Mouse (Mus musculus) brown adipose tissue, adult 24 weeks (tissue): Measurements from ENCODE around the gene Serpinb8. TPM values are rescaled to one million over a fixed set of nuclear protein-coding genes. Genes with fewer than 3 reads are reported as not detected.
A peak's percentile ranks its signal among the peaks of the same experiment; 100 is the strongest.

Experiments used
- H3K27ac ChIP-seq: fragments of 200-500 bp; replicated peaks from 2 replicates; pipeline ENCODE4 v1.5.1; 2012; ENCODE audit warnings: low read depth, mild to moderate bottlenecking, low read length
- H3K4me1 ChIP-seq: fragments of 200-500 bp; 2 replicates; pipeline ENCODE4 v1.6.1; 2012; ENCODE audit warnings: low read length, mixed read lengths; ENCODE audit not compliant: control insufficient read depth, insufficient read depth, insufficient read length
- H3K4me3 ChIP-seq: fragments of 200-500 bp; 2 replicates; pipeline ENCODE4 v1.5.1; 2012; ENCODE audit warnings: low read depth, mild to moderate bottlenecking, low read length, moderate library complexity; ENCODE audit not compliant: insufficient read depth
- polyA plus RNA-seq: library from polyadenylated mRNA; stranded (reverse); fragments of >200 nt; gene quantifications from 2 replicates; pipeline ENCODE4 v1.2.4, GENCODE M21; 2012; ENCODE audit not compliant: missing spikeins, insufficient read depth, insufficient read length

Serpinb8 gene
- polyA plus RNA-seq, result 2.3 and 2.7 TPM in 2 replicates

DNA sequence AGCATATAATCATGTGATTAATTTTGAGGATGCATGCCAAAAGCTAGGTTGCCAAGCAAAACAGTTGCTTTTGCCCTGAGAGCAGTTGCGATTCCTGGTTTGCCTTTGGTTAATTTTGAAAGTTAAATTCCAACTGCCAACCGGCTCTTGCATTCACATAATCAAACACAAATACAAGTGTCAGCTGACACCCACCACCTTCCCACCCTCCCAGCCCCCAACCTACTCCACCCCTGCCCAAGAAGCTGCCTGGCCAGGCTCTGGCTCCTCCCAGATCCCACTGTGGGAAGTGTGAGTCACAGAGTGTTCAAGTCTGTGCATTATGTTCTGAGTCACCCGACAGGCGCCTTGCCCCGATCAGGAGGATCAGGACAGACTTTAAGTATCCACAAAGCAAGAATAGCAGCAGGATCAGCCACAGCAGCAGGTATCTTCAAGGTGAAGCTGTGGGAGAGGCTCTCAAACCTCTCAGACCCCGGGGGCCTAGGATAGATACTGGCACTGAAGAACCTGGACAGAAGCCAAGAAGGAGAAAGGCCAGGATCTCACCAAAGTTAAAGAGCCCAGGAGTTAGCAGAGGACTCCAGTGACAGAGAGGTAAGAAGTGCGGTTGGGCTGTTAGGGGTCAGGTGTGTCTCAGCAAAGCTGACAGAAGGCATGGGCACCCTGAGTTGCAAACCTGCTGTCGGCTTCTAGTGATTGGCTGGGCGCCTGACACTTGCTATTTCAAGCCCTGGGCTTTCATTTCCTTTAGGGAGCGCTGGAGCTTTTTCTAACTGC, at the start of gene Serpinb8:
Gene Serpinb8, plus strand, starts transcription at position 316 of the 780 bp plus-strand sequence.
- H3K4me3 ChIP-seq, result peak within 1 kb of the TSS; percentile 62
- no peaks in the 10 kb centered on the region for H3K4me1 ChIP-seq
- peak within 1 kb of the TSS; percentile 75 for H3K27ac ChIP-seq

DNA sequence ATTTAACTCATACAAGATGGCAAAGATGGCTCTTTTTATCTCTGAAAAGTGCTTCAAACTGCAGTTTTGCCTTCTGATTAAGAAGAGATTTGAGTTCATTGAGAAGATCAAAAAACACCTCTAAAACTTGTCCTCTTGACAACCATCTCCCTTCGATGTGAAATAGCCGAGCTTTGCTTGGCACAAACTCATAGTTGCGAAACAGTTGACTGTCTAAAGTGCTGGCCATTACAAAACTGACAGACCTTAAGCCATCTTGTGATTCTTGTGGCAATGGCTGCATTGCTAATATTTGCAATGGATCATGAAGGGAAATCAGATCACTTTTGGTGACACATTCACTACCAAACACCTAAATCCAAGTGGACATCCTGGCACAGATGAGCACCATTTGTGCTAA, 30.3 kb upstream of the Serpinb8 start:
- no peak overlapping the region for H3K27ac ChIP-seq
- no peaks in the 10 kb centered on the region for H3K4me1 ChIP-seq
- H3K4me3 ChIP-seq, result no peak overlapping the region

- Histone ChIP-seq H3K4me1 (no peaks in the 10 kb centered on the region), H3K4me3 (no peak overlapping the region), H3K27ac (no peak overlapping the region)
Observed at GRCm38 (mm10) chr1:107562110-107562509, 27.7 kb upstream of the Serpinb8 start.

DNA sequence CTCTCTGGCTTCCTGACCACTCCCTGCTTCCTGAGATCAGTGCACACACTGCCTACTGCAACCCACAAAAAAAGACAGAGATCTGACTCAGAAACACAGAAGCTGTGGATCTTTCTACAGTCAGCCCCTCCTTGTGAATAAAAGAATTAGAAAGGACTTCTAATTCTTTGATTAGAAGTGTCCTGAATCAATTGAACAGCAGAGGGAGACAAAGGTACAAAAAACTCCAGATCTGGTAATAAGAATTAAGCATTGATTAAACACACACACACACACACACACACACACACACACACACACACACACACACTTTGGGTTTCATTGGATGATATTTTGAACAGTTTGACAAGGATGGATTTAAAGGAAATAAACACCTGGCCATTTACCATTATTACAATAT, 24.2 kb upstream of the Serpinb8 start:
- H3K27ac ChIP-seq, result no peak overlapping the region
- H3K4me1 ChIP-seq, result no peaks in the 10 kb centered on the region
- no peak overlapping the region for H3K4me3 ChIP-seq

DNA sequence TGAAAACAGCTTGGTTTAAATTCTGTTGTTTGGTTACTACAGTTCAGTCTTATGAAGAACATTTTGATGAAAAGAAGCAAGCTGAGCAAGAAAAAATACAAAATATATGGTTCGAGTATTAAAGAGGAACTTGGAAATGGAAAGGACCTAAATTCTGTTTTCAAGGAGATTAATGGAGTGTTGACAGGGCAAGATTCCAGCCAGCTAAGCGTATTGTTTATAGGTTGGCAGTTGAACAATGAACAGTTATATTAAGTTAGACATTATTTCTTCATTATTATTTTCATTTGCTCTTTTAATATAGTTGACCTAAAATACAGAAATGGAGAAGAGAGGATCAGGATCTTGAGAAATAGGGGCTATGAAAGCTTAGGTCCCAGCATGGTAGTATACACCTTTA, 13.7 kb upstream of the Serpinb8 start:
- no peak overlapping the region for H3K27ac ChIP-seq
- H3K4me3 ChIP-seq, result no peak overlapping the region
- H3K4me1 ChIP-seq, result no peaks in the 10 kb centered on the region

DNA sequence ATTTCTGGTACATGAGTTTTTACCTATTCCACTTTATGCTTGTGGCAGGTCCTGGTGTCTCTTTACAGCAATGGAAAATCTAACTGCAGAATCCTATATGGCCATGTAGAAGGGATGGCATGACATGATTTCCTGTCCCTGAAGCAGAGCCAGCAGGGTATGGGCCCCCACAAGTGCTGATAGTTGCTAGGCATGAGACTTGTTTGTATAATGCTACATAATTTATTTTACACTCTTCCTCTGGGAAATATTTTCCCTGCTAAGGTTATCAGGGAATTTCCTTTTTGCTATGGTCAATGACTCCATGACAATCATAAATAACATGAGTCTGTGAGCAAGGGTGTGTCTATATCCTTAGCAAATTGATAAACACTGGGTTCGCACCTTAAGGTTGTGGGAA, 12.3 kb upstream of the Serpinb8 start:
- Histone ChIP-seq H3K27ac (no peak overlapping the region), H3K4me1 (no peaks in the 10 kb centered on the region), H3K4me3 (no peak overlapping the region)

GRCm38 (mm10) chr1:107581220-107581619, 8.6 kb upstream of the Serpinb8 start:
- Histone ChIP-seq H3K27ac (no peak overlapping the region), H3K4me1 (no peaks in the 10 kb centered on the region), H3K4me3 (no peak overlapping the region)

GRCm38 (mm10) chr1:107582900-107583299, 6.9 kb upstream of the Serpinb8 start:
- Histone ChIP-seq H3K27ac (peak overlapping the region; percentile 31; the same call in 1 of the 2 replicates), H3K4me3 (no peak overlapping the region), H3K4me1 (no peaks in the 10 kb centered on the region)

DNA sequence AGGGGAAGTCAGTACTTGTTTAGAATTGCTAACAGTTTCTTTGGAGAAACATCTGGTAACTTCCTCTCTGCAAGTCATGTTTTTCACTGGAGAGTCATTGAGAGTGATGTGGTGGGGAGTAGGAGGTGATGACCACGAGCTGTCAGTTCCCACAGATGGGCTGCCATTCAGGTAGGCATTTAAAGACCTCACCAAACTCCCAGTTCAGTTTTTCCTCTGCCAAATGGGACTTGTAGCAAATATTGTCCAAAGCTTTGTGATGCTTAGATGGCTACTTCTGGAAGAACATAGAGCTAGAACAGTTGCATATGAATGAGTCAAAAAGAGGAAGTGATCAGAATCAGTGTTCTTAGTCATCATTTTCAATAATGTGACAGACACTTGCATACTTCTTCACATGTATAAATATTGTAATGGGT, 5.8 kb upstream of the Serpinb8 start:
- Histone ChIP-seq H3K4me3 (no peak overlapping the region), H3K4me1 (no peaks in the 10 kb centered on the region), H3K27ac (no peak overlapping the region; the same call in 1 of the 2 replicates)

DNA sequence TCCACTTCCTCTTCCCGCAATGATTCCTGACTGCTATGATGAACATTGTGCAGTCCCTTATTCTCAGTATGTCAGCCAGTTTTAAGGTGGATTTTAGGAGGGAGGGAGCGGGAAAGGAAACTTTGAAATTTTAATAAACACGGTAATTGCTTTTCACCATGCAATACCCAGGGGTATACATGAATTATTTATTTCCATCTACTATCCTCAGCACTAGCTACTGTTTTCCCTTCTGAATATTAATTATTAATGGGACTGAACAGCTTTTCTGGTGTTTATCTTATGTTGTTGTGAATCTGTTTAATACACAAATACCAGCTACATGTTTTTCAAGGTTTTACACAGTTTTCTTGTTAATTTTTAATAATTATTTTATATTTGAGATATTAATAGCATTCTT, 4.9 kb upstream of the Serpinb8 start:
- no peak overlapping the region for H3K27ac ChIP-seq
- no peak overlapping the region for H3K4me3 ChIP-seq
- no peaks in the 10 kb centered on the region for H3K4me1 ChIP-seq

DNA sequence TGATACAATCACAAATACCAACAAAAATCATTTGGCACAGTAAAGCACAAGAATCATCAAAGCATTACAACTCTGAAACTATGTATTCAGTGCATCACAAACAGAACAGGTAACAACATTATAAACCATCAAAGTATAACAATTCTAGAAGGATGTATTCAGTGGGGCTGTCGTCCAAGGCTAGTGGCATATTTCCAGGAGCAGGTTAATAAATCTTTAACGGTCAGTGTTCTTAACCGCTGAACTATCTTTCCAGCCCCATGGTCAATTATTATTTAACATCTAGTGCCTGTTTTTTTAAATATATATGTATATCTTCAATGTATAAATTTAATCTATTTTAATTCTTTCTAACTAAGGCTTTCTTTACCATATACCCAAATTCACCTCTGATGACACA, 3.6 kb upstream of the Serpinb8 start:
- Histone ChIP-seq H3K4me3 (no peak overlapping the region), H3K27ac (no peak overlapping the region), H3K4me1 (no peaks in the 10 kb centered on the region)

DNA sequence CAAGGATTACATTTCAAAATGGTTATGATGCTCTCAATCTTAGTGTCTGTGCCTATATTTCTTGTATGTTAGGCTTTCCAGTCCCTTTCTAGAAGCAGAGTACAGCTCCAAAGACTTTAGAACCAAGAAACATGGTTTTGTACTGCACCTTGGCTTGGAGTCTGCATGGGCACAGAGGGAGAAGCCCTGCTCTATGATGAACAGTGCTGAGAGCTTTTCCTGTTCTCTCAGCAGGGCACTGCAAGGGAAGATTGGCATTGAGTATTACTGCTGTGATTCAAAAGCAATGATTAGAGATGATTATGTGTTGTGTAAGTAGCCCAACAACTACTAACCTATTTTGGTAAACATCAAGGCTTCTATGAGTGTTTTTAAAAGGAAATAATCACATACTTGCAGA, 1.6 kb upstream of the Serpinb8 start:
- Histone ChIP-seq H3K4me3 (no peak overlapping the region), H3K4me1 (no peaks in the 10 kb centered on the region), H3K27ac (no peak overlapping the region)

GRCm38 (mm10) chr1:107588642-107589041, 1.2 kb upstream of the Serpinb8 start:
- Histone ChIP-seq H3K27ac (no peak overlapping the region), H3K4me3 (no peak overlapping the region), H3K4me1 (no peaks in the 10 kb centered on the region)

GRCm38 (mm10) chr1:107592644-107593043, 2.8 kb downstream of the Serpinb8 start:
- Histone ChIP-seq H3K27ac (no peak overlapping the region), H3K4me3 (peak overlapping the region; percentile 28), H3K4me1 (no peaks in the 10 kb centered on the region)

GRCm38 (mm10) chr1:107593469-107593868, 3.7 kb downstream of the Serpinb8 start:
- Histone ChIP-seq H3K4me1 (no peaks in the 10 kb centered on the region), H3K4me3 (no peak overlapping the region), H3K27ac (no peak overlapping the region)

DNA sequence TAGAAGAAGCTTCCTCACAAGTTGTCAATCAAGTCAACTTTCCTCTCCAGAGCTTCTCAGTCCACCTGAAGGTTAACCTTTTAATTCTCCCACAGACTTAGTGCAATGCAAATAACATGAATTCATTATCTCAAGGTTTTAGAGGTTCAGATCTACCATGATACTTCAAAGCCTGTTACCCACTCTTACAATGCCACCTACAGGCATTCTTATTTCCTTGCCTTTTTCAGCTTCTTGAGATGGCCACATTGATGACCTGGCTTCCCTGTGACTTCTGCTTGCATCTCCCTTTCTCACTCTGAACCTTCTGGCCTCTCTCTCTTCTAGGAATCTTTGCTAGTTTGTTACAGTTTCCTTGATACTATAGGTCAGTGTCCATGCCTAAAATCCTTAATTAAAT, 7.1 kb downstream of the Serpinb8 start:
- Histone ChIP-seq H3K27ac (no peak overlapping the region), H3K4me1 (no peaks in the 10 kb centered on the region), H3K4me3 (no peak overlapping the region)
